Mouse (Mus musculus) ES-E14 (cell line): ENCODE measurements around the gene Mob2.

Source experiments
- HCFC1 ChIP-seq: IDR thresholded peaks from 2 replicates; pipeline ENCODE4 v1.6.1; 2012; ENCODE audit warnings: low read length, inconsistent platforms, borderline replicate concordance; ENCODE audit not compliant: insufficient read depth
- ZNF384 ChIP-seq: IDR thresholded peaks from 2 replicates; pipeline ENCODE4 v1.6.1; 2012; ENCODE audit warnings: low read depth, low read length, inconsistent platforms

DNA sequence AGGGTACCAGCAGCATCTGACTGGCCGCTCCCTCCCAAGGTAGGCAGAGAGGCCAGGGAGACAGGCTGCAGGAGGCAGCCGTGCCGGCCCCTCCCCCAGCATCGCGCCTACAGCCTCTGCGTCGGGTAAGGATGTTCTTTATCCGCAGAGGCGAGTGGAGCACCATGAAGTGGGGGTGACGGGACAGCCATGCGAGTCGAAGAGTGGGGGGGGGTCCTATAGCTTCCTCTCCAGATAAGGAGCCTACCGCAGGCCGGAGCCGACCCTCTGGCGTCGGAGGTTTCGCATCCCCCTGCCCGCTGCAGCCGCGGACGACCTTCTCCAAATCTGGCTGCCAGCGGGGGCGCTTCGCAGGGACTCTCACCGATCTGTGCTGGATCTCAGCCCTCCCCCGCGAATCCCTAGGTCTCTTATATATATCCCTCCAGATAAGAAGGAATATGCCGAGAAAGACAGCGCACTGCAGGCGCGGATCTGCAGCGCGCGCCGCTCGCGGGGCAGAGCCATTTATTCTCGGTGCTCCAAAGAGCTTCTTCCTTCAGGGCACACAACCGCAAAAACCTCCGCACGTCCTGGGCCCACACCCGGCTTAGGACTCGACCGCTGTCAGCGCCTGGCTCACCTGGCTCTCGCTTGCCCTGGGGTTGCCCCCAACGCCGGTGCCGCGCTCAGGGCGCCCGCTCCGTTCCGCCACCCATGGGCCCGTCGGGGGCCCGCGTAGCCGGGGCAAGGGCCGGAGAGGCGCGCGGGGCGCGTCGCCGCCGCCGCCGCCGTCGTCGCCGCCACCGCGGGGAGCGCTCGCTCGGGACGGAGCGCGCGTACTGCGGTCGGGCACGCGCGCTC lies 33.7 kb upstream of the Mob2 start:
- TF ChIP-seq HCFC1 (no peak), ZNF384 (no peak)
